In the genomic region with DNA sequence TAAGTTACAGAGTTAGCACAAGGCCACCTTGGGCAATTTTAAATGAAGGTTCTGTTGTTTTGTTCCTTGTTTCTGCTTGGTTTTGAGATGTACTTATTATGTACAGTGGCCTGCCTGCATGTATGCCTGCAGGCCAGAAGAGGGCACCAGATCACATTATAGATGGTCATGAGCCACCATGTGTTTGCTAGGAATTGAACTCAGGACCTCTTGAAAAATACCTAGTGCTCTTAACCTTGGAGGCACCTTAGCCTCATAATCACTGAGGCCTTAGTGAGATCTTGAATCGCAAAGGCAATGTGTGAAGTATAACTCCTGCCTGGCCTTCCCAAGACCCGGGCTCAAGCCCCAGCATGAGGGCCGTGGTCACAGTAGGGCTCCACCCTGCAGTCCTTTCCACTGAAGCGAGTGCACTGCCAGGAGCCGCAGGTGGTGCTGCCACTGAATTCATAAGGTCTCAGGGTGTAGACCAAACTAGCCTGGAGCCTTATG, we compare ENCODE assay signal across 8 mouse cellular contexts. TPM values are rescaled to one million over a fixed set of nuclear protein-coding genes. Genes with fewer than 3 reads are reported as not detected.
A peak's percentile ranks its signal among the peaks of the same experiment; 100 is the strongest.
DNase-seq lines count a peak whose midpoint lies in the region; ATAC-seq lines count a peak whose summit lies in the region.

No protein-coding gene starts in this region.

- no peak overlapping the region for H3K9ac ChIP-seq in midbrain, embryonic 14.5 days (replicated peaks; ENCODE audit: low read length)
- H3K9ac ChIP-seq in midbrain, embryonic 16.5 days (ENCODE audit: low read depth, low read length) = no peak overlapping the region
- H3K9ac ChIP-seq in hindbrain, embryonic 13.5 days = no peak overlapping the region

- H3K27me3 ChIP-seq in midbrain, embryonic 14.5 days (ENCODE audit: control insufficient read depth, insufficient read depth, low read length) = no peaks in the 10 kb centered on the region
- no peaks in the 10 kb centered on the region for H3K27me3 ChIP-seq in midbrain, embryonic 16.5 days (ENCODE audit: control insufficient read depth, insufficient read depth, low read depth, low read length)
- H3K27me3 ChIP-seq in hindbrain, embryonic 13.5 days = no peaks in the 10 kb centered on the region

- no peak overlapping the region for H3K4me2 ChIP-seq in midbrain, embryonic 14.5 days (ENCODE audit: low read length)
- H3K4me2 ChIP-seq in midbrain, embryonic 16.5 days (ENCODE audit: low read length) = no peak overlapping the region
- H3K4me2 ChIP-seq in hindbrain, embryonic 13.5 days = no peak overlapping the region

- no peak for ATAC-seq in midbrain, embryonic 14.5 days (ENCODE audit: low FRiP score, low TSS enrichment)
- no peak for ATAC-seq in midbrain, embryonic 16.5 days
- peak; percentile 71 for ATAC-seq in inflammation-experienced regulatory T-cells, adult 6 months
- ATAC-seq in hindbrain, embryonic 13.5 days (ENCODE audit: low FRiP score) = no peak

- DNase-seq in embryo, embryonic 10 days (ENCODE audit: low spot score) = peak; percentile 52
- DNase-seq in embryo, embryonic 9.5 days (ENCODE audit: extremely low spot score) = no peak
- DNase-seq in midbrain, embryonic 14.5 days = peak; percentile 63
- DNase-seq in thymus, postnatal 0 days (ENCODE audit: low spot score) = peak; percentile 66
- no peak for DNase-seq in yolk sac, embryonic 10.5 days (ENCODE audit: low spot score)

- 86% methylated on average over 5 of the region's 5 CpGs for WGBS in midbrain, embryonic 14.5 days
- 87% methylated on average over 5 of the region's 5 CpGs for WGBS in midbrain, embryonic 16.5 days
- 81% methylated on average over 5 of the region's 5 CpGs for whole genome bisulfite sequencing in hindbrain, embryonic 13.5 days

- no peaks in the 10 kb centered on the region for H3K9me3 ChIP-seq in midbrain, embryonic 14.5 days (ENCODE audit: control insufficient read depth, low read length)
- no peaks in the 10 kb centered on the region for H3K9me3 ChIP-seq in midbrain, embryonic 16.5 days (replicated peaks; ENCODE audit: control insufficient read depth, low read length, poor library complexity, severe bottlenecking)
- H3K9me3 ChIP-seq in hindbrain, embryonic 13.5 days = no peaks in the 10 kb centered on the region

- H3K36me3 ChIP-seq in midbrain, embryonic 14.5 days (ENCODE audit: control insufficient read depth, insufficient read depth, low read length) = 0 out of 2 replicates have a peak, but pooled peaks cover 6% of the 10 kb centered on the region
- H3K36me3 ChIP-seq in midbrain, embryonic 16.5 days (ENCODE audit: control insufficient read depth, insufficient read depth, low read length) = no peaks in the 10 kb centered on the region
- H3K36me3 ChIP-seq in hindbrain, embryonic 13.5 days = no peaks in the 10 kb centered on the region; the same call in 1 of the 2 replicates

- no peak overlapping the region for H3K27ac ChIP-seq in midbrain, embryonic 14.5 days (replicated peaks; ENCODE audit: low read depth, low read length)
- no peak overlapping the region for H3K27ac ChIP-seq in midbrain, embryonic 16.5 days (ENCODE audit: low read length)
- H3K27ac ChIP-seq in hindbrain, embryonic 13.5 days = no peak overlapping the region

- H3K4me3 ChIP-seq in midbrain, embryonic 14.5 days (replicated peaks; ENCODE audit: low read depth, low read length) = no peak overlapping the region
- no peak overlapping the region for H3K4me3 ChIP-seq in midbrain, embryonic 16.5 days (ENCODE audit: low read depth, low read length)
- H3K4me3 ChIP-seq in hindbrain, embryonic 13.5 days = no peak overlapping the region

- peaks cover 11% of the 10 kb centered on the region; the same call in 1 of the 2 replicates for H3K4me1 ChIP-seq in midbrain, embryonic 14.5 days (ENCODE audit: control insufficient read depth, insufficient read depth, low read length)
- peaks cover 14% of the 10 kb centered on the region for H3K4me1 ChIP-seq in midbrain, embryonic 16.5 days (ENCODE audit: control insufficient read depth, insufficient read depth, low read length)
- H3K4me1 ChIP-seq in hindbrain, embryonic 13.5 days (replicated peaks) = peaks cover 31% of the 10 kb centered on the region

RNA-seq across cellular contexts. Expression of a gene that starts 6.6 kb away (rescaled TPM):
- 64.9 and 80.0 TPM in 2 replicates for polyA plus RNA-seq in midbrain, embryonic 14.5 days (2014; fragmentation: Nextera tagmentation; extraction: Ambion mirVana)
- polyA plus RNA-seq in midbrain, embryonic 16.5 days (2015; fragmentation: Nextera tagmentation; extraction: Ambion mirVana) = 59.9 and 61.0 TPM in 2 replicates
- 10 to 100 TPM in 2 of 3 experiments, 1 to 10 TPM in 1; 9.7 to 17.0 (median 12.9) TPM for polyA plus RNA-seq in inflammation-experienced regulatory T-cells, adult 6 months (2017; shearing (Covaris generic))
- 39.3 and 40.7 TPM in 2 replicates for polyA plus RNA-seq in thymus, postnatal 0 days (2015; fragmentation: Nextera tagmentation; extraction: Ambion mirVana)
- 74.6 and 76.5 TPM in 2 replicates for polyA plus RNA-seq in hindbrain, embryonic 13.5 days (2015; fragmentation: Nextera tagmentation; extraction: Ambion mirVana)

RNA-seq across cellular contexts. Expression of a gene that starts 42.4 kb away (rescaled TPM):
- polyA plus RNA-seq in midbrain, embryonic 14.5 days (2014; fragmentation: Nextera tagmentation; extraction: Ambion mirVana) = 341 and 383 TPM in 2 replicates
- 372 and 373 TPM in 2 replicates for polyA plus RNA-seq in midbrain, embryonic 16.5 days (2015; fragmentation: Nextera tagmentation; extraction: Ambion mirVana)
- polyA plus RNA-seq in inflammation-experienced regulatory T-cells, adult 6 months (2017; shearing (Covaris generic)) = 100 to 1,000 TPM; 280 to 438 (median 366) TPM
- 274 and 290 TPM in 2 replicates for polyA plus RNA-seq in thymus, postnatal 0 days (2015; fragmentation: Nextera tagmentation; extraction: Ambion mirVana)
- polyA plus RNA-seq in hindbrain, embryonic 13.5 days (2015; fragmentation: Nextera tagmentation; extraction: Ambion mirVana) = 403 and 411 TPM in 2 replicates

RNA-seq across cellular contexts. Expression of a gene that starts 55.6 kb away (rescaled TPM):
- polyA plus RNA-seq in midbrain, embryonic 14.5 days (2014; fragmentation: Nextera tagmentation; extraction: Ambion mirVana) = 251 and 289 TPM in 2 replicates
- 237 and 240 TPM in 2 replicates for polyA plus RNA-seq in midbrain, embryonic 16.5 days (2015; fragmentation: Nextera tagmentation; extraction: Ambion mirVana)
- polyA plus RNA-seq in inflammation-experienced regulatory T-cells, adult 6 months (2017; shearing (Covaris generic)) = 100 to 1,000 TPM; 164 to 240 (median 184) TPM
- polyA plus RNA-seq in thymus, postnatal 0 days (2015; fragmentation: Nextera tagmentation; extraction: Ambion mirVana) = 291 and 337 TPM in 2 replicates
- 252 and 268 TPM in 2 replicates for polyA plus RNA-seq in hindbrain, embryonic 13.5 days (2015; fragmentation: Nextera tagmentation; extraction: Ambion mirVana)

Comparison
In these comparisons a context has a peak if more than half of its experiments do, and no peak if none do; other contexts are left out.
1. DNase-seq: peak in embryo, embryonic 10 days (single experiment), midbrain, embryonic 14.5 days (single experiment) and thymus, postnatal 0 days (single experiment); none in embryo, embryonic 9.5 days (single experiment) and yolk sac, embryonic 10.5 days (single experiment).